Mouse (Mus musculus): ENCODE measurements around the gene Faiml.

Gene Faiml

GRCm38 (mm10) chr9:99237139-99237538 is at the start of gene Faiml:
Faiml (minus strand) TSS chr9:99237239.
- no peak for DNase-seq (ENCODE audit: low read depth, low spot score)

DNA sequence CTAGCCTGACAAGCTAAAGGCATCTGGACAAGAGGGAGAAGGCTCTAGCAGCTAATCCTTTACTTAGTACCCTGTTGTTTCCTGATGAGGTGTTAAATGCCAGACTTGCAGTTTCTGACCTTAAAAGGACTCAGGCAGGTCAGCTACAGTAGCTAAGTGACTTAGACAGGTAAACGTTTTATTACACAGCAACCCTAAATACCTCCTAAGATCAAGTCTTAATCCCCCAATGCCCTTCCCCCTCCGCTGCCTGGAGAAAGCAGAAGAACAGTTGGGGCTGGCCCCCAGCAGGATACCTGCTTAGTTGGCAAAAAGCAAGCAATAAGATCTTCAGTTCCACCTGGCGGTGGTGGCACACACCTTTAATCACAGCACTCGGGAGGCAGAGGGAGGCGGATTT is 21.9 kb upstream of the Faiml start:
- no peak for DNase-seq (ENCODE audit: low read depth, low spot score)

GRCm38 (mm10) chr9:99256821-99257220 is 19.8 kb upstream of the Faiml start:
- no peak for DNase-seq (ENCODE audit: low read depth, low spot score)

GRCm38 (mm10) chr9:99256206-99256605 is 19.2 kb upstream of the Faiml start:
- DNase-seq (ENCODE audit: low read depth, low spot score), result no peak

- no peak for DNase-seq (ENCODE audit: low read depth, low spot score)
Measured at GRCm38 (mm10) chr9:99253861-99254260, 16.8 kb upstream of the Faiml start.

GRCm38 (mm10) chr9:99248906-99249305 is 11.9 kb upstream of the Faiml start:
- no peak for DNase-seq (ENCODE audit: low read depth, low spot score)

DNA sequence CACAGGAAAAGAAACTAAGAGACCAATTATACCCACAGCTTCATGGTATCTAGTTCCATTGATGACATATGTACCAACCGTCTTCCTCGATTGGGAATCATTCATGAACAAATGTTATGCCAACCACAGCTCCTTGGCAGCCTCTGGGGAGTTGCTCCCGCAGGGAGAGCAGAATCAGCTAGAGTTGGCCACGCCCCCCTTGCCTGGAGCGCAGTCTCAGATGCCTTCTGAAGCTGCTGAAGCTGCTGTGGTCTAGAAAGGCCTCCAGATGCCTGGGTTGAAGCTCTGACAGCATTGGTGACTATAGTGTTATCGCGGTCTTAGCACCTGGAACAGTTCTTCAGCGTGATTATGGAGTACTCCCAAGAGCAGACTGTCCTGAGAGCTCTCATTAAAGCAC is 11.3 kb upstream of the Faiml start:
- DNase-seq (ENCODE audit: low read depth, low spot score), result no peak

DNA sequence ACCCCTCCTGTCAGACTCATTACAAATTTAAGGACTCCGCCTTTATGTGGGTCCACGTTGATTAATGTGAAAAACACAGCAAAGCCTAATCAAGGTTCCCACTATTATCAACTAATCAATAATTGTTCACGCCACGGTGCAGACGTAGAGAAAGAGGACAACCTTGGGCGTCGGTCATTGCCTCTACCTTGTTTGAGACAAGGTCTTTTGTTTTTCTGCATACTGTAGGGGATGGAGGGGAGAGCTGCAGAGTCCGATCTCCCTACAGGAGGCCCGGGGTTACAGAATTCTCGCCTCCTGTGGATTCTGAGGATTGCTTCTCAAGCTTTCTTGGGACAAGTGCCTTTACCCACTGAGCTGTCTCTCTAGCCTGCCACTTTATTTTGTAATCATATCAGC is 6.9 kb upstream of the Faiml start:
- DNase-seq (ENCODE audit: low read depth, low spot score), result no peak

GRCm38 (mm10) chr9:99243190-99243894 is 6.3 kb upstream of the Faiml start, which contains the start of gene Cep70:
Cep70 (plus strand) TSS chr9:99243367.
- peak; percentile 92 for DNase-seq (ENCODE audit: low read depth, low spot score)

DNA sequence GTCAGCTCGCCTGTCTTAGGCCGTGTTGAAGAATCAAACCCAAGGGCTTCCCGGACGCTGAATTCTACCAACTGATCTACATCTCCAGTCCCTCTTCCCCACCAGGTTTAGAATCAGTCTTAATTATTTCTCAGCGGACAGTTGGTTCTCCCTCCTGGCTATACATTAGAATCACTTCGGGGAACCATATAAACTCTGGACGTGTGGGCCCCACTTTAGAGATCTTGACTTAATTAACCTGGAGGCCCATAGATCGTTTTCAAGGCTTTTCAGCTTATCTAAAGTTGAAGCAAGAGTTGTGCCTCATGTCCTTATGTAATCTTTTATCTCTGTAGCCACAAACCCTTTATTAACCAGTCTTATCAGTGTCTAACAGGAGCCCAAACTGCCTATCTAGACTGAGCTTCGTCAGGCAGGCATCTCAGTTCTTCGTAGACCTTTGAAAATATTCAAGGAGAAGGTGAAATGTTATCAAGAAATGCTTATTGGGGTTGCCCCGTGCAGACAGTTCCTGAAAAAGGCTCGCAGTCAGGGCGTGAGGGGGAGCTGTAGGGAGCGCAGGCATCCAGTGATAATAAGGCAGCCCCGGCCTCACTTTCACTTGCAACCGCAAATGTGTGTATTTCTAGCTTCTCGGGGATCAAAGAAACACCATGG is 5.6 kb upstream of the Faiml start:
- DNase-seq (ENCODE audit: low read depth, low spot score), result no peak

DNA sequence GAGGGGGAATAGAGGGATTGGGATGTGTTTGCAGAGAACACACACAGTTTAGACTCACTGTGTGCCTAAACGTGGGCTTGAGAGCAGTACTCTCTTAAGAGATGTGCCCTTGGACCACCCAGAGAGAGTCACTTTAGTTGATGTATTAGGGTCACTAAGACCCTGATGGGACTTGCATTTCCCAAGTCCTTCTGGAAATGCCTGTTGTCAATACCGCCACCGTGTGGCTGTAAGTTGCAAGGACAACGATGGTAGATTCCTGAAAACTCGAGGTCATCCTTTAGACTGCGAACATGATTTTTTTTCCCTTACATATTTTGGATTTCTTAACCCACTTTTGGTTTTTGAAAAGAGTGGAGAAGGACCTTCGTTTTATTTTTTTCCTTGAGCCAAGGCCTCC is 5.0 kb upstream of the Faiml start:
- DNase-seq (ENCODE audit: low read depth, low spot score), result peak; percentile 60

- DNase-seq (ENCODE audit: low read depth, low spot score), result no peak
Measured at GRCm38 (mm10) chr9:99240571-99240970, 3.5 kb upstream of the Faiml start.

- DNase-seq (ENCODE audit: low read depth, low spot score), result no peak
Measured at GRCm38 (mm10) chr9:99239256-99239655, 2.2 kb upstream of the Faiml start.

GRCm38 (mm10) chr9:99238276-99238675 is 1.2 kb upstream of the Faiml start:
- no peak for DNase-seq (ENCODE audit: low read depth, low spot score)

GRCm38 (mm10) chr9:99229450-99229849 is 7.6 kb downstream of the Faiml start:
- DNase-seq (ENCODE audit: low read depth, low spot score), result no peak

- DNase-seq (ENCODE audit: low read depth, low spot score), result no peak
Measured at GRCm38 (mm10) chr9:99224583-99224982, 12.5 kb downstream of the Faiml start.

DNA sequence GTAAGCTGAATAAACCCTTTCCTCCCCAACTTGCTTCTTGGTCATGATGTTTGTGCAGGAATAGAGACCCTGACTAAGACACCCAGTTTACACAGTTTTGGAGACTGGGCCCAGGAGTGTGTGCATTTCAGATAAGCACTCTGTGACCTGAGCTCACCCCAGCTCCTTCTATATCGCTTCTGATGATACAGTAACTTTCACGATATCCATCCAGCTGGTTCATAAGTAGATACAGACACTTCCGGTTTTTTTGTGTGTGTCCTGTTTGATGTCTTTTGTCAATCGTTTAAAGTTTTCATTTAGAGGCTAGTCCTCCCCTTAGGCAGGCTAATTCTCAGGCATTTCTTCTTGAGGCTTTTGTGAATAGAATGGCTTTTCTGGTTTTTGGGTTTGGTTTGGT is 15.4 kb downstream of the Faiml start:
- no peak for DNase-seq (ENCODE audit: low read depth, low spot score)

GRCm38 (mm10) chr9:99217999-99218719 is 18.9 kb downstream of the Faiml start:
- DNase-seq (ENCODE audit: low read depth, low spot score), result no peak

DNA sequence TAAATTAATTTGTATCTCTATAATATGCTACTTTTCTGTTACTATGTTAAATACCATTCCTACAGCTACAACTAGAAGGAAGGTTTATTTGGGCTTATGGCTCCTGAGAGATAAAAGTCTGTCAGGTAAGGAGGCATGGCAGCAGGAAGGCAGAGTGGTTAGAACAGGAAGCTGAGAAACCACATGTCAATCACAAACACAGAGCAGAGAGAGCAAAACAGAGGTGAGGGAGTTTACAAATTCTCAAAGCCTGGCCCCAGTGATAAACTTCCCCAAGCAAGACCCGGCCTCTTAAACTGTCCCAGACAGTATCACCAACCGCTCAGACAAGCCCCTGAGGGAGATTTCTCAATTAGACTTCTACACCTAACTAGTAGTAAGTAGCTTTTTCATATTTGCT is 20.9 kb downstream of the Faiml start:
- DNase-seq (ENCODE audit: low read depth, low spot score), result no peak

- DNase-seq (ENCODE audit: low read depth, low spot score), result no peak
Measured at GRCm38 (mm10) chr9:99212643-99213042, 24.4 kb downstream of the Faiml start.

DNA sequence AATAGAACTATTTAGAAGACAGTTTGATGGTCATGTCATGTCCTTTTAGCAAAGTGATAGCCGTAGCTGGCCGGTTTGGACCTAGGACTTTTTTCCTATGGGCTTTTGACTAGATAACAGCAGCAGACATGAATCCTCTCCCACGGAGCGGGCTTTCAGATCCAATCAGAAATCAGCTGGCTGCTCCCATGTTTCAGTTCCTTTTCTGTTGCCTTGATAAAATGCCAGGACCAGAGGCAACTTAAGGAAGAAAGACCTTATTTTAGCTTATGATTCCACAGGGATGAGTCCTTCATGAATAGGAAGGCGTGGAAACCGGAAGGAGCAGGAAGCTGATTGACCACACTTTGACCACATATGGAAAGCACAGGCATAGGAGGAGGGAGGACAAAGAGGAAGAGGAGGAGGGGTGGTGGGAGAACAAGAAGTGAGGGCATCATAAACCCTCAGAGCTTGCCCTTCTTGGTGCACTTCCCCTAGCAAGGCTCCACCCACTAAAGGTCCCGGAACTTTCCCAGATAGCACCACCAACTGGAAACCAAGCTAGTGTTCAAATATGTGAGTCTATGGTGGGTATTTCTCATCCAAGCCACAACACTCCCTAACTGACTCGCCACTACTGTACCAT is 53.9 kb downstream of the Faiml start:
- DNase-seq (ENCODE audit: low read depth, low spot score), result no peak

DNA sequence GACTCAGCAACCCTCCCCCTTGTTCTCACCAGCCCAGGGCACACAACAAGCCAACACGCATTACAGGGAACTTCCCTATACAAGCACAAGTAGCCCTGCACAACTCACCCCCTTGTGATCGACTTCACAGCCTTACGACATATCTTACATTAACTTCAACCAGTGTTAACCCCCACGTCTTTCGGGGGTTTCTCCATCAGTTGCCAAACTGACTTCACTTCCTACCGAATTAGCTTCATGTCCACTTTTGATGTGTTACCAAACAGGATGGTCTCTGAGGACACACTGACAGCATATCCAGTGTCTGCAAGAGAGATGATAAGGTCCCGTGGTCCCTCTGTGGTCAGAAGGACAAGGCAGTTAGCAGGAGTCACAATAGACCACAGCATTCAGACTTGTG is 54.9 kb downstream of the Faiml start:
- no peak for DNase-seq (ENCODE audit: low read depth, low spot score)

All from telencephalon, adult 2 months (tissue).